Mouse (Mus musculus): ENCODE results near the gene Dock4.
A peak's percentile ranks its signal among the peaks of the same experiment; 100 is the strongest.

The Dock4 gene

DNA sequence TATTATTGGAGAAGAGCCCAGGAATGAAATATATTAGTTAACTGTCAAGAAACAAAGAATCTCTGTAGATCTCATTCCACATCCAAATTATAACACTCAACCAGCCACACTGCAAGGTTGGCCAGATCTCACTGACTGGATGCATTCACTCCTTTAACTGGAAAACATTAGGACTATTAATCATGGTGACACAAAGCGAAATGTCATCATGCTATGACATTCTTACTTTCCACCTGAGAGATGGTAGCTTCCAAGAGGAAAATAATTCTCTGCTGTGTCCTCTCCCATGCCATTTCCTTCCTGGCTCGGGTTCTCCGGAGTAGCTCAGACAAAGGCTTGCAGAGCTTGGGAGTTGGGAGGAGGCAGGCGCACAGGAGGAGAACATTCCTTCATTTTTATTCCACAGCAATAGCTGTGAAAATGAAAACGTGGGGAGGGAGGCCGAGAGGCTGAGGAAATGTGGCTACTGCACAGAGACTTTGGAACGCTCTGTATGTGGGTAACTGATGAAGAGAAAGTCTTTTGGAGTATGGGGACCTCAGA lies 17.0 kb downstream of the Dock4 start:
- DNase-seq (ENCODE audit: low spot score), result no peak

DNA sequence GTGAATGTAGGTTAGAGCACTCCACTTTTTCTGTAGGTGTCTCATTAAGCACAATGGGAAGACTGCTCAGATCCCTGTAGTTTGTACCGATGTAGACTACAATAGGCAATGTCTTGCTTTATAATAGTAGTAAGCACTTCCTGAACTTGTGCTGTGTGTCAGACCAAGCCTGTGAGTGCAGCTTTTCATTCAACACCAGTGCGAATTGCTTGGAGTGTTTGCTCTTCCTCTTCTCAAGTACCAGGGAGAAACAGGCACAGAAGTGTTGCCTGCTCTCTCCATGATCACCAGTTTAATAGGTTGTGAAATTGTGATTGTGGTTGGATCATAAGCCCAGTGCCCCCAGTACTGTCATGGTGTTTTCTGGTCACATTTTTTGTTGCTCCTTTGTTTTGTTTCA lies 18.1 kb downstream of the Dock4 start:
- DNase-seq (ENCODE audit: low spot score), result no peak

DNA sequence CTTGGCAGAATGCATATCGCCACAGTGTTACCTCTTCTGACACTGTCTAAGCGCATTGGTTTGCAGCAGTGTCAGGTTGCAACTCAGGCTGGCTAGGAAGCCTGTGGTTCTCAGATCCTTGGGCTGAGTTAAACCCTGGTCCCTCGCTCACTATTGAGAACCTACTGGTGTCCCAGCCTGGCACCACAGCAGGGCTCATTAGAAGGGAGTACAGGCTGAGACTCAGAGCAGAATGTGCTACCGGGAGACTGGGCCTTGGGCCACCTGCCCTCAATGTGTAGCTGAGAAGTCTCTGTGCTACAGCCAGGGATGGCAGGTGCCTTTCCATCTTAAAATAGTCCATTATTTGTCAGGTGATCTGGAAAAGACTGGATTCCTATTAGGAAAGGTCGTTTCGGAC lies 18.5 kb downstream of the Dock4 start:
- no peak for DNase-seq (ENCODE audit: low spot score)

DNA sequence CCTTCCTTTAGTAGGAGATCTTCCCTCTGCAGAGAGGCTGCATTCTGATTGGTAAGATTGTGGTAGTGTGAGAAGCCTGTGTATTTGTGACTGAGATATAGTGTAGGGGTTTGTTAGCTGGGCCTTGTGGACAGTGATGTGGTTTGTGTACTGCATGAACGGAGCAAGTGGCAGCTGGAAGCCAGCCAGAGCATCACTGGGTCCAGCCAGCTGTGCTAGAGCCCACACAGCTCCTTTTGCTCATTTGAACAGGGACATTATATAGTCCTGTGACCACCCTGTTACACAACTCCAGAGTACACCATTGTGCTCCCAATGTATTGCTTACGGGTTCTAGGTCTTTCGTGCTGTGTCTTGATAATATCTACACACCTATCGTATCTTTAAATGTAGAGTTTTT lies 22.5 kb downstream of the Dock4 start:
- DNase-seq (ENCODE audit: low spot score), result no peak

DNA sequence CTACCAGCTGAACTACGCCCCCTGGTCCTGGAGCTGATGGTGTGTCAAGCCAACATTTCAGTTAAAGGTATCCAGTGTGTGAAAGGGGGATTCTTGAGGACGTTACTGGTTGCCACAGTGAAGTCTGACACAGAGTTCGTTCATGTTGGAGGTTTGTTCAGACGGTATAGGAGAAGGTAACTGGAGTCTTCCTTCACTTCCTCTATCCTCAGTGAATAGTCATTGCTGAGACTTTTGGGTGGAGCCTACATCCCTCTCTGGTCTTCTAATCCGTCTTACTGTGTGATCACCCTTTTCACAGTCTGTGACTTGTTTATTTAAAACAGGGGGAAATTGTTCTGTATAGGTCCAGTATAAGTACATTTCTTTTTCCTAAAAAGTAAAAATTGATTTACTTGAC lies 23.3 kb downstream of the Dock4 start:
- no peak for DNase-seq (ENCODE audit: low spot score)

DNA sequence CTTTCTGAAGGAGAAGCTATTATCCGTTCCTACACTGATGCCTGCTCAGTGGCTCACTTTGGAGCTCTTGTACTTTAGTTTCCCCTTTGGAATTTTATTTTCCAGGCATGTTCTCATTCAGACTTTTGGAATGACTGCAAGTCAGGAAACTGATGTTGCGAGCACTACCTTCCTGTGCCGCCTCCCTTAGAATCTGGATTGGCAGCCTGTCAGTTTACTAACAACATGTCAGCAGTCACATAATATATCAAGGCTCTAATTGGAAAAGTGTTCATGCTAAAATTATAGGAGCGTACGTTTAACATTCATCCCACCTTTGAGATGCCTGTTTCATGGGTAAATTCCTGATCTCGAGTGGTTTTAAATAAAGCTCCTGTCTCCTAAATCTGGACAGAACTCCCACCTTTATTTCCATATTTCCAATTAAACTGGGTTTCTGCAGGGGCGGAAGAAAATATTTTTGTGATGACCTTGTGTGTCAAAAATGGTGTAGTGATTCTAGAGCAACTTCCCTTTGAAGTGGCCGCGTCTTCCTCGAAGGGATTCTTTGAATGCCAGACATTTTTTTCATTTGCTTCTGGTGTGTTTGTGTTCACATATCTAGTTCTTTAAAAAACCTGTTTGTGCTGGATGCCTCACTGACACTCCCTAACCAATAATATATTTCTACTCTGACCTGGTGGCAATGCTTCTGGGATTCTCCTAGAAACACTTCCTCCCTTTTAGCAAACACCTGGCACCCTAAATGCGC lies 26.1 kb downstream of the Dock4 start:
- no peak for DNase-seq (ENCODE audit: low spot score)

DNA sequence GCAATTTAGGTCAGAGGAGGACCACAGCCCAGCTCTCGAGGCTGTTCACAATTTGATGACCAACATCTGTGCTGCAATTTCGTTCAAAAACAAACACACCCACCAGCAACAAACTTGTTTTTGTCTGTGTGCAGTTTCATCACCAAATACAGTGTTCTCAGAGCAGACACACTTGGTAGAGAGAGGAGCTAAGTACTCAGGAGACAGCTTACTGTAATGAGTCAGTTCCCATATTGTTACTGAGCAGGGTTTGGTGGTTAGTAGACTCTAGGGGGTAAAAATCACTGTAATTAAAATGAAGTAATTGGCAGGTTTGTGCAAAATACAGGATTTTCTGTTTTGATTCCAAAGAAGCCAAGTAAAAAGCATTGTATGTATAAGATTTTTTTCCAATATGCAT lies 28.0 kb downstream of the Dock4 start:
- DNase-seq (ENCODE audit: low spot score), result no peak

DNA sequence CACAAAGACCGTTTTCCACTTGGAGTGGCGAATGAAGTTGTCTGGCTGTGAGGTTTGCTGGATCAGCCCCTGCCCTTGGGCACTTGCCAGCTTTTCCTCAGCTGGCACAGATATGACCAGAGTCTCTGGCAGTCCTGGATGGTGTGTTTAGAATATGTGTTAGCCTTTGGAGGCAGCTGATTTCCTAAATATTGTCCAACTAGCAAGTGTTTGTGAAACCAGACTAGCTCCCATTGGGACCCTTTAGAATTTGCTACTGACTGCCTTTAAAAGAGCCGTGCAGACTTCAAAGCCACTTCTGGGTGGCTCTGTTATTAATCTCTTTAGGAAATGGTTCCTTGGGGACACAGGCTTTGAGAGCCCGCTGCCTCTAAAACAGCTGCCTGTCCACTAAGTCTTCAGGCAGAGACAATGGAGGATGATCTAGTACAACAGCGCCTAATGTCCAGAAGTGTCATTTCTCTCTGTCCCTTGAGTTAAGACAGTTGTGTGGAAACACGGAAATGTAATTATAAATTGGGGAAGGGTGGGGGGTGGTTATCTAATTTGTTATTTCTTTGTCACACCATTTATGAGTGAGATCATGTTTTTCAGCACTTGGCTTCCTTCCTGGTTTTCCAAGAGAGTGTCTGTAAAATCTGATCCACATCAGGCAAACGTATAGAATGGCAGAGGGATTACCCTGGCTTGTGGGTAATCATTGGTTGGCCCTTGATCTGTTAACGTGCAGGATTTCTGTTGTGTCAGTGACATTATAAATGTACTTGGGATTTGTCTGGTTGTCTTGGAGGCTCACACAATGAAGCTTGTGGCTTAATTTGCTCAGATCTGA lies 32.1 kb downstream of the Dock4 start:
- no peak for DNase-seq (ENCODE audit: low spot score)

DNA sequence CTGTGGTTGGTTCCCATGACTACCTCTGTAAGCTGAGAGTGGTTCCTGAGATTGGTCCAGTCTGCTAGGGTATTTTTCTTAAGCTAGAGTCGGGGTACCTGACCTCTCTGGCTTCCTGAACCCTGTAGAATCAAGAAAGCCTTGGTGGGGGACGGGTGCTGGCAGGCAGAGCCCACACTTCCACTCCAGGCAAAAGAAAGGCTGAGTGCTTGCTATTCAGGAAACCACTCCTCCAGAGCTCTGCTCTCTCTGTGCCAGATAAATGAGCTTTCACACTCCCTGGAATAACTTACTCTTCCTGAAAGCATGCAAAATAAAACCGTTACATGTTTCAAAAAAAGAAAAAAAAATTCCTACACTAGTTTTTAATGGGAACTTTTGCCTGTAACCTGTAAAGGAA lies 38.5 kb downstream of the Dock4 start:
- DNase-seq (ENCODE audit: low spot score), result no peak

DNA sequence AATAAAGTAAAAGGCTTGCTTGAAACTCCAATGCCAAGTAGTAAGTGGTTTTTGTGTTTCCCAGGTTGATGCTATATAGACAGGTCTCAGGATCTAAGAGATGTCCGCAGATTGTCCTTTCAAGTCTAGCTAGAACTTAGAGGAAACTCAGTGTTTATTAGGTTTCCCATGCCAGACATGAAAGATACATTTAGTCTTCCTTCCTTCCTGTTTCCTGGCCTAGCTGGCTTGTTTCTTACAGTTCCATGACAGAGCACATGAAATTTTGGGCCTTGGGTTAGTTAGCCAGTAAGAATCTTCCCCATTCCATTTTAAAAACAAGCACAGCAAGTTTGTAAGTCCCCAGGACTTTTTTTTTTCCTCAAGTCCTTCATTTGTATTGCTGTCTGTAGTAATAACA lies 39.5 kb downstream of the Dock4 start:
- DNase-seq (ENCODE audit: low spot score), result no peak

DNA sequence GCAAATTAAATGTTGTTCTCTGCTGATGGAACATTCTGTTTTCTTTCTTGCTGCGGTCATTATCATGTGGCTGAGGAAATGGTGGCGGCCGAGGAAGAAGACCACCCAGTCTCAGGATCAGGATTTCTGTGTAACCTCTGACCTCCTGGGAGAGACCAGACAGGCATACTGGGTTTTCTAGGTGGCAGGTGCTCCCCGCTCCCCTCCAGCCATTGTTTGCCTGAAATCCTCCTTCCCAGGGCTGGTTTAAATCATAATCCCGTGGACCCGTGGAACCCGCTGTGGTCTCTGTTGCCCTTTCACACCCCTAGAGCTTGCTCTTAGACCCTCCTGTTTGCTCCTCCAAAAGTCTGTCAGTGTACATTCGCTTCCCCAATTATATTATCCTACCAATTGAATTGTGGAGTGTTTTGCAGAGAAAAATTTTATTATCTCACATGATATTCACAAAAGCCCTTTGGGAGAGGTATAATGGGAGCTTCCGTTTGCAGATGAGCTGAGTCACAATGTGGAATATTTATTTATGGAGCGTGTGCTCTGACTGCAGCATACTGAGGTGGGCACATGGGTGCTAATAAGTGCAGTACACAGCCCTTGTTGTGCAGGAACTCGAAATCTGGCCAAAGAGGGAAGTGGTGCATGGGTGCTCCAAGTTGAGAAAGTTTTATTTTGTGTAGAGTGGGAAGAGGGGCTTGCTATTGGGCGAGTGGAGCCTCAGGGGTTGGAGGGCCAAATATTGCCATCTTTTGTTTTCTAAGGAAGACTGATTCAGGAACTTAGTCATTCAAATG lies 40.5 kb downstream of the Dock4 start:
- peak; percentile 48 for DNase-seq (ENCODE audit: low spot score)

DNA sequence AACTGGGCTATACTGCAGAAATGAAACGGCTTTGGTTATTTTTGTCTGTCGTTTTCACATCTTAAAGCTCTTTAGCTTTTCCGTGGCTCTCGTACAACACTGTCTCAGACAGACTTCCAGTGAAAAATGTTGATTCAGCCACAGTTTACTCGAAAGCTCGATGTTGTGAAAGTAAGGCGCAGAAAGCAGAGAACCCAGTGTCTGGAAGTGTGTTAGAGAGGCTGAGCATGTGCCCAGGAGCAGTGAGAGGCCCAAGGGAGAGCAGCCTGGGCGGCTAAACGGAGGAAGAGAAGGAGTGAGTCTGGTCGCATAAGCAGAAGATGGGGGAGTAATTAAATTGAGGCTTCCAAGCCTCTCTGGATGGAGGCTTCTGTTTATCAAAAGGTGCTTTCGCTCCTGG lies 50.6 kb downstream of the Dock4 start:
- no peak for DNase-seq (ENCODE audit: low spot score)

DNA sequence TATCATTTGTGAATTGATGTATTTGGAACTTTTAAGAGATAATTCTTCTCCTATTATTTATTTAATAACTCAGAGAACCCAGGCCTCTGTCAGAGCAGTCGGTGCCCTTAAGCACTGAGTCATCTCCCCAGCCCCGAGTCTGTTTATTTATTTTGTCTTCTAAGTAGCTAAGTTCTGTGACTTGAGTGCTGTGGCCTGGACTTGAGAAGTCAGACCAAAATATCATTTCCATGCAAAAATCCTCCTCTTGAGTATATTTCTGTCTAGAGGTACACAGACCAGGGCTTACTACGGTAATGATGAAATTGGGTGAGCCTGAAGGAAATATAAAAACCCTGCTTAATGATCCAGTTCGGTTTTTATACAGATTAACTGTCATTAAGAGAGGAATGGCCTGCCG lies 52.1 kb downstream of the Dock4 start:
- DNase-seq (ENCODE audit: low spot score), result no peak

DNA sequence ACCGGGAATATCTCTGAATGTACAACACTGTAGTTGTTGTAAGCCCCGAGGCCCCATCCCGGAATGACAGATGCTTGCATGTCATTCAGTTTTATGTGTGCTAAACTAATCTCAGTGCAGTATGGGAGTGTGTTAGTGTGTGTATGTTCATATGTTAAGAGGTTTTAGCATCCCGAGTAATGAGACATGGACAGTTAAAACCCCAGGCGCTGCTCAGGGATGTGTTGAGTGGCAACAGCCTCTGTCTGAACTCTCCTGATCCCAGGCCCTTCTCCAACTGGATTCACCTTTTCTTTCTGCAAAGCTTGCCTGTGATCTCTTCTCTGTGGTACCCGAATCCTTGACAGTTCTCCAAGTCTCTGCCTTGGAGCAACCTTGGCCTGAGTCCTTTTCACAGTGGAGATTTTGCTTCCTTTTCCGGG lies 52.5 kb downstream of the Dock4 start:
- DNase-seq (ENCODE audit: low spot score), result no peak

DNA sequence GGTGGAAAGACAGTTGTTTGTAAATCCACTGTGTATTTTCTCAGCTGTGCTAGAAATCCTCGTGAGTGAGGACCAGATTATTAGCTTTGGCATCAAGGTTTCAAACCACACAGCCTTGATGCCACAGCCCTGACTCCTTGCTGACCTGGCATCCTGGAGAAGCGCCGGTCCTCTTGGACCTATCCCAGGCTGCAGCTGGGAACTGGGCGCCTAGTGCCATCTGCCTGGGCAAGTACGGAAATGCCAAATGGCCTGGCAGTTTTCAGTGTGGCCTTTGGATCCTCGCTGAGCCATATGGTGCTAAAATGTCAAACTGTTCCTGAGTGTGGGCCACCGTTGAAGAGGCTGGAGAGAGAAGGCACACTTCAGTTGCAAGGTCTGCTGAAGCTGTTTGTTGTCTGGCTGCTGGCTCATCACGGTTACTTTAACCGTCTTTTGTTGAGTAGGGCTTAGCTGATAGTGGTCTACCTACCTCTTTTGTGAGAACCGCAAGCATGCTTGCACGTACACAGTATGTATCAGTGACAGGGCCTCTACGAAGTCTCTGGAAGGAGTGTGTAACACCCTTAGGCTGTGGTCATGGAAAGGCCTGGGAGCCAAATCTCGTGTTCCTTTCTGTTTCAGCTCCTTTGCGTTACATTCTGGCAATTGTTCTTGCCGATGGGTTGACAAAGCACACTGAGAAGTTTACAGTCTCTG lies 53.3 kb downstream of the Dock4 start:
- DNase-seq (ENCODE audit: low spot score), result no peak

DNA sequence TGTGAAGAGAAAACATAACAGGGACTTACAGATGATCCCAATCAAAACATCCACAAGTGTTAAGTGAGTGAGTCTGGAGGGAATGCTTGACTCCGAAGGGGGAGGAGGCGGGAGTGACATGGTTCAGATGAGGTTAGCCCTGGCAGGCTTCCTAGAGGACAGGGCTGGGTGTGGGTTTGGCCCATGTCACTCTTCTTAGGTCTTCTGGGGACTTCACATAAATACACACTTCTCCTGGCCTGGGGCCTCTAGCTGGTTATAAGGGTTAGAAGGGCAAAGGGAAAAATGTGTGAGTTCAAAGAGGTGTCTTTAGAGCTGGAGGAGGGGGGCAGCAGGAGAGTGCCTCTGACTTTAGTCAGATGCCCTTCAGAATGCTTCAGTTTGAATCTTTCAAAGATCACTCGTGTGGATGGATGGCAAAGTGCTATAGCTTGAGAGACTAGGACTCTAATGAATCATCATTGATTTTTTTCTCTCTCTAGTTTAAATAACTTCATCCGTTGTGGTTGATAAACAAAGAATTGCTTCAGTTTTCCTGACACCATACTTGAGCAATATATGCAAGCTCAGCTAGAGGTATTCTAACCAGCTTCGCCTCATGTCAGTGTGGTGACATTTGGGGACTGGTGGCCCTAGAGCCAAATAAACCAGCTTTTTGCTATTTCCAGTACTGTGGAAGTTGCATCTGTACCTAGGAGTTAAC lies 54.0 kb downstream of the Dock4 start:
- no peak for DNase-seq (ENCODE audit: low spot score)

DNA sequence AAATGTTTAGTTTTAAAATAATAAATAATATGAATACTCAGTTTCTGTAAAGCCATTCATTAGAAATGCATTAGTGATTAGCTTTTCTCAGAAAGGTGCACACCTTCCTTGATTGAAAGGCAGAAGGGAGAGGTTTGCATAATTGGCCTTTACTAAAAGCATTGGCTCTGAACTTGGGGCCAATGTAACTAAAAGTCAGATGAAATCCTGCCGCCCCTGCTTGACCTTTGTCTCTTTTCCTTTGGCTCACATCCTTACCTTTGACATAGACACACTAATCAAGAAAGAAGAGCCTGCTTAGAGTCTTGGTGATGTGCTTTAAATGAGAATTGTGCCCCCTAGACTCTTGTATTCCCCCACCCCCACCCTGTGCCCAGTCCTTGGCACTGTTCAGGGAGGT lies 55.4 kb downstream of the Dock4 start:
- no peak for DNase-seq (ENCODE audit: low spot score)

DNA sequence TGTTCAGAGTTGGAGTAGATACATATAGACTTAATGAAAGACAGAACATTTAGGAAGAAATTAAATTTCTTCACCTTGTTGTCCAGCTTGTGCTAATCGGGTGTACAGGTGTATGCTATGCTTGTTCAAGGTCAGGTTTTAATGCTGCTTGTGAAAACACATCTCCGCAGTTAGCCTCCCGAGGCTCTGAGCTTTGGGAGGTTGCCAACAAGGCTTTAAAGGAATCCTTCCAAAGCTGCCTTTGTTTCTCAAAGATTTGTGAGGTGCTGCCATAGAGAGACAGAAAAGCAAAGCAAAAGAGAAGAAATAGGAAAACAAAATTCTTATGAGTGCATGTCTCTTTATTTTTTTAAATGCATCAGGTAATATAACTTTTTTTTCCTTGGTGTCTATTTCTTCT lies 57.8 kb downstream of the Dock4 start:
- DNase-seq (ENCODE audit: low spot score), result no peak

DNA sequence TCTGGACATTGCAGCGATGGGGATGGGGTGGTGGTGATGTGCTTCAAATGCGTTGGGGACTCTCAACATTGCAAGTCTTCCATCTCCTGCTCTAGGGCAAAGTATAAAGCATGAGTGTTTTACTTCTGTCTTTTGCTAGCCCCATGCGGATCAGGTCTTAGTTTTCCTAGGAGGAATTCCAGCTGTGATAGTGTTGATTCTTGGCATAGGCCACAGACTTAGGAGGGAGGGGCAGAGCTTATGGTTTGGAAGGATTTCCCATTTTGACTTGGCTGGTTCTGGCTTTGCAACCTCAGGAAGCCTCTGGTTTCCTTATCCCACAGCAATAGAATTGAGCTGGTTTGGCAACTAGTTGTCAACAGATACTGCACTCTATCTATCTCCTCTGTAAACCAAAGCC lies 58.9 kb downstream of the Dock4 start:
- no peak for DNase-seq (ENCODE audit: low spot score)

DNA sequence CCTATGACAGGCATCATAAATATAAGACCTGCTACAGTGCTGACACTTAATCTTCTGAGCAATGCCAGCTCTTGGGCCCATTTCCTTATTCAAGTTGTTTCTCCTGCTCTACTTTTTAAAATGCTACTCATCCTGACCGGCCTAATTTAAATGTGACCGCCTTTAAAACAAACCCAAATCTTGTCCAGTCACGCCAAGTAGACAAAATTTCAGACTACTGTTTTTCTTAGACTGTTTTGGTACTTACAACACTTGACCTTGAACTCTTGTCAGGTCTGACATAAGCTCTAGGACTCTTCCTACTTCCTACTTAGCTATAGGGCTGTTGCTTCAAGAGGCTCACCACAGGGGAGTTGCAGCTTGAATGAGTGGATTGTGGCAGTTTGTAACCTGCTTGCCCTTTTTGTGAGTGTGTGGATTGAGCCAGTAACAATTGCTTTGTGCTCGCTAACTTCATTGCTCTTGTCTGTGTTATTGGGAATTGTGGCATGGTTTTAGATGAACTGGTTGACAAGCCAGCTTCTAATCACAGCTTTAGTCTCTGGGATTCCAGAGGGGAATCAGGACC lies 62.2 kb downstream of the Dock4 start:
- peak; percentile 77 for DNase-seq (ENCODE audit: low spot score)

DNA sequence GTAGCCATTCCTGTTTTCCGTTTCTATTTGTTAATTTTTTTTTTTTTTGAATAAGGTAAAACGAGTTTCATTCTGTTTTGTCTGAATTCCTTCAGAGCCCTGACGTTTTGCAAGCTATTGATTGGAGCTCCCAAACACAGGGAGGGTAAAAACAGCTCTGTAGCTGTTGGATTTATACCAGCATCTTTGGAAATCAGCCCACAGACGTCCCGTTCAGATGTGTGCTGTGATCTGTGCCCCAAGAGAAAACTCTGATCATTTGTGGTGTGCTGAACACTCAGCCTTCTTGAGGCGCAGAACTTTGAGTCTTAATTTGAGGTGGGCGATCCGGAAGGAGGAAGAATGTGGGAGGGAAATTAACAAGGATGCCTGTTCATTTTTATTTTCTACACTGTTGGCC lies 62.7 kb downstream of the Dock4 start:
- DNase-seq (ENCODE audit: low spot score), result no peak

Measured in retina, embryonic 14.5 days (tissue).